Mouse (Mus musculus) adrenal gland, adult 10 weeks (tissue): Measurements from ENCODE around the gene Ppfia4. TPM values are rescaled to one million over a fixed set of nuclear protein-coding genes. Genes with fewer than 3 reads are reported as not detected.

Experiments
- polyA plus RNA-seq: library from polyadenylated mRNA; stranded (reverse); fragments of 350-450 nt; fragmentation: Illumina TruSeq; extraction: RNeasy Lipid Tissue Mini Kit (QIAGEN cat#74804); gene quantifications from one replicate; pipeline ENCODE4 v1.2.3, GENCODE M21; 2014; ENCODE audit warnings: low read depth, low replicate concordance

The Ppfia4 gene
- not detected for polyA plus RNA-seq

GRCm38 (mm10) chr1:134332770-134333271, at the start of gene Ppfia4:
TSS of gene Ppfia4 (minus strand) at chr1:134332928.

GRCm38 (mm10) chr1:134361857-134362212, 29.1 kb upstream of the Ppfia4 start, which contains the start of gene Tmem183a:
TSS of gene Tmem183a (minus strand) at chr1:134361979.

GRCm38 (mm10) chr1:134289598-134290099, 43.1 kb downstream of the Ppfia4 start, which contains the start of gene Myog:
TSS of gene Myog (plus strand) at chr1:134289989.

Other genes starting within 250 kb of the Ppfia4 start
- not detected for gene Chit1, start 221.7 kb downstream of the Ppfia4 start, polyA plus RNA-seq
- gene Chil1, start 150.8 kb downstream of the Ppfia4 start, polyA plus RNA-seq: 0.93 TPM
- not detected for gene Mybph, start 139.5 kb downstream of the Ppfia4 start, polyA plus RNA-seq
- gene Adora1, start 97.5 kb downstream of the Ppfia4 start, polyA plus RNA-seq: 109 TPM
- not detected for gene Myog, start 42.9 kb downstream of the Ppfia4 start, polyA plus RNA-seq
- gene Tmem183a, start 29.1 kb upstream of the Ppfia4 start, polyA plus RNA-seq: 53.5 TPM
- gene 4933406M09Rik, start 53.0 kb upstream of the Ppfia4 start, polyA plus RNA-seq: not detected
- gene Cyb5r1, start 72.6 kb upstream of the Ppfia4 start, polyA plus RNA-seq: 27.2 TPM
- gene Adipor1, start 82.5 kb upstream of the Ppfia4 start, polyA plus RNA-seq: 92.5 TPM
- 35.5 TPM for gene Klhl12, start 122.6 kb upstream of the Ppfia4 start, polyA plus RNA-seq
- 67.6 TPM for gene Rabif, start 161.7 kb upstream of the Ppfia4 start, polyA plus RNA-seq
- not detected for gene Mgat4e, start 216.8 kb upstream of the Ppfia4 start, polyA plus RNA-seq
- 21.9 TPM for gene Kdm5b, start 227.2 kb upstream of the Ppfia4 start, polyA plus RNA-seq